13 mouse cellular contexts compared by ENCODE assay signal in genomic region chr10:17253040-17253439, GRCm38 (mm10).
DNase-seq lines count a peak whose midpoint lies in the region; ATAC-seq lines count a peak whose summit lies in the region.
"Had no signal": no experiment of that assay in that cellular context is flagged by ENCODE, and none has a peak within 500 bp of the region (broad histone marks: within the 10 kb centered on the region; RNA-seq: fewer than 3 reads in every experiment).

No protein-coding gene starts in this region.

- peak; percentile 98 for ATAC-seq in cerebellum, adult (ENCODE audit: insufficient number of reproducible peaks, low FRiP score, low TSS enrichment)
- no peak for ATAC-seq in megakaryocyte-erythroid progenitor cell, adult 5-6 weeks (replicated peaks; ENCODE audit: low FRiP score, low TSS enrichment, poor library complexity, severe bottlenecking)
- ATAC-seq: forebrain, embryonic 14.5 days; inflammation-experienced regulatory T-cells, adult 6 months; midbrain, embryonic 15.5 days had no signal

- no peak for DNase-seq in cerebellum, postnatal 4 days (ENCODE audit: low spot score in 2 of 2)
- peak; percentile 19 for DNase-seq in 3134 (ENCODE audit: extremely low read depth, insufficient read length, low spot score)
- peak; percentile 31 to 58 for DNase-seq in cerebellum, adult 18-20 months
- DNase-seq in fibroblast of lung, adult 2 months (ENCODE audit: low read depth) = peak; percentile 35
- DNase-seq in spleen, adult 12 weeks (ENCODE audit: low spot score) = no peak
- DNase-seq in neural tube, embryonic 10.5 days (ENCODE audit: extremely low spot score, low spot score) = no peak
- DNase-seq: adrenal gland, postnatal 25 days; spleen, adult 18-20 months had no signal

Comparison
In these comparisons a context has a peak if more than half of its experiments do, and no peak if none do; other contexts are left out.
1. DNase-seq: peak in 3134 (single experiment), cerebellum, adult 18-20 months (2 of 2) and fibroblast of lung, adult 2 months (single experiment); none in cerebellum, postnatal 4 days (0 of 2), spleen, adult 12 weeks (single experiment) and neural tube, embryonic 10.5 days (single experiment).